Mouse (Mus musculus) large intestine, adult 2 months (tissue): Measurements from ENCODE around the gene Mtmr1. TPM values are rescaled to one million over a fixed set of nuclear protein-coding genes. Genes with fewer than 3 reads are reported as not detected.
A peak's percentile ranks its signal among the peaks of the same experiment; 100 is the strongest.
"Not testable (repeated sequence)": the region's sequence is repeated elsewhere in the genome, so short reads cannot be mapped to it uniquely, and the experiment has no call there.

Experiments used
- DNase-seq: peaks from one replicate; pipeline ENCODE4 v3.0.0-alpha.2; 2012; ENCODE audit warnings: low read depth, low spot score
- WGBS: fragments of 180-500 bp; shearing (Covaris S2); methylation state at CpG from one replicate; pipeline ENCODE4 v1.1.7; 2018; 5-methylcytosine and 5-hydroxymethylcytosine counted together
- polyA plus RNA-seq: library from polyadenylated mRNA; depleted of rRNA; stranded (reverse); fragments of >200 nt; gene quantifications from 2 replicates; pipeline ENCODE4 v1.2.3, GENCODE M21; 2012; rRNA removed

Gene Mtmr1
- polyA plus RNA-seq, result 6.7 and 8.4 TPM in 2 replicates

- WGBS, result 10% methylated on average over 30 of the region's 47 CpGs
- DNase-seq, result no peak
Observed at GRCm38 (mm10) chrX:71364554-71364991, at the start of gene Mtmr1. TSS of gene Mtmr1 (plus strand) at chrX:71364760.

- 61% methylated on average over 1 of the region's 1 CpGs for WGBS
- DNase-seq, result no peak
Observed at GRCm38 (mm10) chrX:71352033-71352432, 12.5 kb upstream of the Mtmr1 start.

- 48% methylated on average over 1 of the region's 1 CpGs for WGBS
- no peak for DNase-seq
Observed at GRCm38 (mm10) chrX:71355331-71355730, 9.2 kb upstream of the Mtmr1 start.

GRCm38 (mm10) chrX:71361793-71362192 lies 2.8 kb upstream of the Mtmr1 start:
- WGBS, result 85% methylated on average over 10 of the region's 10 CpGs
- not testable (repeated sequence) for DNase-seq

- DNase-seq, result no peak
- WGBS, result 37% methylated on average over 5 of the region's 5 CpGs
Observed at GRCm38 (mm10) chrX:71364062-71364461, 498 bp upstream of the Mtmr1 start.

GRCm38 (mm10) chrX:71365011-71365410 lies 451 bp downstream of the Mtmr1 start:
- DNase-seq, result no peak
- WGBS, result 19% methylated on average over 17 of the region's 20 CpGs

- DNase-seq, result no peak
- 31% methylated on average over 3 of the region's 3 CpGs for WGBS
Observed at GRCm38 (mm10) chrX:71365510-71365909, 950 bp downstream of the Mtmr1 start.

GRCm38 (mm10) chrX:71366973-71367372 lies 2.4 kb downstream of the Mtmr1 start:
- DNase-seq, result no peak

- WGBS, result 87% methylated on average over 1 of the region's 1 CpGs
- no peak for DNase-seq
Observed at GRCm38 (mm10) chrX:71376781-71377180, 12.2 kb downstream of the Mtmr1 start.

GRCm38 (mm10) chrX:71378435-71378834 lies 13.9 kb downstream of the Mtmr1 start:
- no peak for DNase-seq
- WGBS, result 91% methylated on average over 2 of the region's 2 CpGs

- WGBS, result 40% methylated on average over 5 of the region's 5 CpGs
Observed at GRCm38 (mm10) chrX:71381571-71381970, 17.0 kb downstream of the Mtmr1 start.

GRCm38 (mm10) chrX:71396326-71396725 lies 31.8 kb downstream of the Mtmr1 start:
- WGBS, result 81% methylated on average over 4 of the region's 4 CpGs
- DNase-seq, result no peak

More at GRCm38 (mm10) chrX:71381571-71381970, 17.0 kb downstream of the Mtmr1 start:
- no peak for DNase-seq

GRCm38 (mm10) chrX:71406290-71406689 lies 41.7 kb downstream of the Mtmr1 start:
- DNase-seq, result no peak

GRCm38 (mm10) chrX:71408386-71408785 lies 43.8 kb downstream of the Mtmr1 start:
- no peak for DNase-seq
- WGBS, result 91% methylated on average over 1 of the region's 1 CpGs

GRCm38 (mm10) chrX:71412776-71413175 lies 48.2 kb downstream of the Mtmr1 start:
- 87% methylated on average over 3 of the region's 3 CpGs for WGBS
- no peak for DNase-seq

GRCm38 (mm10) chrX:71413616-71414015 lies 49.1 kb downstream of the Mtmr1 start:
- no peak for DNase-seq
- WGBS, result 80% methylated on average over 4 of the region's 4 CpGs

- DNase-seq, result no peak
- 80% methylated on average over 1 of the region's 1 CpGs for WGBS
Observed at GRCm38 (mm10) chrX:71424852-71425251, 60.3 kb downstream of the Mtmr1 start.

GRCm38 (mm10) chrX:71425746-71426519 lies 61.4 kb downstream of the Mtmr1 start:
- peak; percentile 31 for DNase-seq
- 36% methylated on average over 9 of the region's 9 CpGs for WGBS

GRCm38 (mm10) chrX:71427491-71427890 lies 62.9 kb downstream of the Mtmr1 start:
- DNase-seq, result no peak

GRCm38 (mm10) chrX:71430900-71431299 lies 66.3 kb downstream of the Mtmr1 start:
- 92% methylated on average over 5 of the region's 5 CpGs for WGBS

GRCm38 (mm10) chrX:71434448-71434847 lies 69.9 kb downstream of the Mtmr1 start:
- 76% methylated on average over 1 of the region's 1 CpGs for whole genome bisulfite sequencing
- DNase-seq, result no peak

More at GRCm38 (mm10) chrX:71430900-71431299, 66.3 kb downstream of the Mtmr1 start:
- no peak for DNase-seq

GRCm38 (mm10) chrX:71434860-71435259 lies 70.3 kb downstream of the Mtmr1 start:
- DNase-seq, result no peak
- WGBS, result 82% methylated on average over 8 of the region's 8 CpGs
